Mouse (Mus musculus) midbrain, embryonic 14.5 days (tissue): ENCODE measurements around the gene Fam53a. TPM values are rescaled to one million over a fixed set of nuclear protein-coding genes. Genes with fewer than 3 reads are reported as not detected.

Experiments
- ATAC-seq: fragments of 200-750 bp; cut with Nextera tagmentation; 2 replicates; pipeline ENCODE4 v1.8.0; 2017; ENCODE audit warnings: moderate number of reproducible peaks, moderate library complexity; ENCODE audit not compliant: low FRiP score, low TSS enrichment
- DNase-seq: peaks from one replicate; pipeline ENCODE4 v3.0.0-alpha.2; 2015
- H3K27ac ChIP-seq: fragments of 300-500 bp; sonication (generic); replicated peaks from 2 replicates; pipeline ENCODE4 v1.5.1; 2014; ENCODE audit warnings: mild to moderate bottlenecking, low read depth, low read length, moderate library complexity
- H3K27me3 ChIP-seq: fragments of 300-500 bp; sonication (generic); 2 replicates; pipeline ENCODE4 v1.6.1; 2014; ENCODE audit warnings: low read length, control low read depth, mixed read lengths; ENCODE audit not compliant: control insufficient read depth, insufficient read depth
- H3K36me3 ChIP-seq: fragments of 300-500 bp; sonication (generic); 2 replicates; pipeline ENCODE4 v1.6.1; 2014; ENCODE audit warnings: low read length, control low read depth; ENCODE audit not compliant: control insufficient read depth, insufficient read depth
- H3K4me1 ChIP-seq: fragments of 300-500 bp; sonication (generic); 2 replicates; pipeline ENCODE4 v1.6.1; 2014; ENCODE audit warnings: mild to moderate bottlenecking, antibody characterized with exemption, low read length, control low read depth; ENCODE audit not compliant: control insufficient read depth, insufficient read depth
- H3K4me2 ChIP-seq: fragments of 300-500 bp; sonication (generic); 2 replicates; pipeline ENCODE4 v1.6.1; 2014; ENCODE audit warnings: mild to moderate bottlenecking, low read length, moderate library complexity
- H3K4me3 ChIP-seq: fragments of 300-500 bp; sonication (generic); replicated peaks from 2 replicates; pipeline ENCODE4 v1.5.1; 2014; ENCODE audit warnings: low read depth, low read length
- H3K9ac ChIP-seq: fragments of 300-500 bp; sonication (generic); replicated peaks from 2 replicates; pipeline ENCODE4 v1.6.1; 2014; ENCODE audit warnings: mild to moderate bottlenecking, low read length, moderate library complexity
- H3K9me3 ChIP-seq: fragments of 300-500 bp; sonication (generic); 2 replicates; pipeline ENCODE4 v1.6.1; 2016; ENCODE audit warnings: low read length, control low read depth, mixed read lengths; ENCODE audit not compliant: control insufficient read depth
- WGBS: fragments of 180-500 bp; shearing (Covaris S2); extraction: QIAGEN DNeasy Blood & Tissue Kit; methylation state at CpG from one replicate; pipeline ENCODE4 v1.1.7; 2014; 5-methylcytosine and 5-hydroxymethylcytosine counted together
- polyA plus RNA-seq: library from polyadenylated mRNA; unstranded; fragments of >200 nt; fragmentation: Nextera tagmentation; extraction: Ambion mirVana; gene quantifications from 2 replicates; pipeline ENCODE4 v1.2.1, GENCODE M21; 2014

Fam53a gene
- polyA plus RNA-seq, 1 experiment from 2014 or later = 35.4 TPM

GRCm38 (mm10) chr5:33657251-33657786 is 27.9 kb upstream of the Fam53a start:
- no peak for DNase-seq
- Histone ChIP-seq H3K9me3 (no peaks in the 10 kb centered on the region), H3K4me1 (peaks cover 19% of the 10 kb centered on the region), H3K27ac (peak overlapping the region; percentile 95), H3K4me2 (peak overlapping the region; percentile 94), H3K27me3 (no peaks in the 10 kb centered on the region), H3K9ac (peak overlapping the region; percentile 63), H3K36me3 (peaks cover 26% of the 10 kb centered on the region), H3K4me3 (peak overlapping the region; percentile 71)
- peak; percentile 44 for ATAC-seq
- WGBS = under 1% methylated on average over 32 of the region's 32 CpGs

DNA sequence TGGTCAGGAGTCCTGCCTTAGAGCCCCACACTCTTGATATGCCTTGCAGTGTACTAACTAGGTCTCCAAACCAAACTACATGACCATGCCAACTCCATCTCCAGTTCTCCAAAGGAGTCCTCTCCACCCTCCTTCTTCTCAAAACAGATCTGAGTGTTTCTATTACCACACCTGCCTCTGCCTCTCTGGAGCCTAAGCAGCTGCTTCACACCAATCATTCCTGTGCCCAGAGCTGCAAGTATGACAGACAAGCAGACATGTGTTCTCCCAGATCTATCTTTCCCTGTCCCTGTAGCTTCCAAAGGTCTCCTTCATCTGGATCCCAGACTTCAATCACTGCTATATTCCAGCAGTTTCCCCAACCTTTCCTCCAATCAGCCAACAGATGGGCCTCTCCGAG is 27.3 kb upstream of the Fam53a start:
- H3K9ac ChIP-seq = peak overlapping the region; percentile 63
- ATAC-seq = no peak
- peak overlapping the region; percentile 71 for H3K4me3 ChIP-seq
- H3K4me2 ChIP-seq = peak overlapping the region; percentile 94
- H3K9me3 ChIP-seq = no peaks in the 10 kb centered on the region
- H3K27me3 ChIP-seq = no peaks in the 10 kb centered on the region
- DNase-seq = no peak
- 50% methylated on average over 1 of the region's 1 CpGs for WGBS
- peaks cover 19% of the 10 kb centered on the region for H3K4me1 ChIP-seq
- peaks cover 25% of the 10 kb centered on the region for H3K36me3 ChIP-seq
- H3K27ac ChIP-seq = no peak overlapping the region

GRCm38 (mm10) chr5:33655251-33655840 is 25.9 kb upstream of the Fam53a start:
- 94% methylated on average over 10 of the region's 10 CpGs for WGBS
- H3K4me1 ChIP-seq = peaks cover 28% of the 10 kb centered on the region
- H3K4me2 ChIP-seq = no peak overlapping the region
- no peak for DNase-seq
- no peak for ATAC-seq
- H3K4me3 ChIP-seq = no peak overlapping the region
- no peaks in the 10 kb centered on the region for H3K27me3 ChIP-seq
- H3K36me3 ChIP-seq = peaks cover 19% of the 10 kb centered on the region
- no peak overlapping the region for H3K27ac ChIP-seq
- H3K9ac ChIP-seq = no peak overlapping the region
- no peaks in the 10 kb centered on the region for H3K9me3 ChIP-seq

DNA sequence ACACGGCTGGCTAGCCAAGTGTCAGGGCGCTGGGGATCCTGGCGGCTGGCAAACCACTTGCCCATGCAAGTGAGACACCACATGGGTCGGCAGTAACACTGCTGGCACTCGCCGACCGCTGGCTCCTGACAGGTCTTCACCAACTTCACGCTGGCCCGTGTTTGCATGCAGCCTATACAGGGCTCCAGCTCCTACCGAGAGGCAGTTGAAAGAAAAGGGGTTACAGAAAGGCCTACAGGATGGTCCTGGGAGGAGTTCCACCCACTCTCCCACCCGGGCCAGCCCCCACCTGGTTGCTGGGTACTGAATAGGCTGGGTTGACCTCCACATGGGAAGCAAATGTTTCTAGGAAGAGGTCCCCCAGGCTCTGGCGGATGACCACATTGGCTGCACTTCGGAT is 25.0 kb upstream of the Fam53a start:
- Histone ChIP-seq H3K9me3 (no peaks in the 10 kb centered on the region), H3K9ac (no peak overlapping the region), H3K4me3 (no peak overlapping the region), H3K4me2 (no peak overlapping the region), H3K36me3 (peaks cover 21% of the 10 kb centered on the region), H3K27me3 (no peaks in the 10 kb centered on the region), H3K27ac (no peak overlapping the region), H3K4me1 (peaks cover 30% of the 10 kb centered on the region)
- no peak for ATAC-seq
- 94% methylated on average over 13 of the region's 13 CpGs for WGBS
- no peak for DNase-seq

GRCm38 (mm10) chr5:33652783-33653173 is 23.3 kb upstream of the Fam53a start:
- WGBS = 3% methylated on average over 9 of the region's 9 CpGs
- ATAC-seq = peak; percentile 11; the same call in 1 of the 2 replicates

GRCm38 (mm10) chr5:33651921-33652782 is 22.7 kb upstream of the Fam53a start, which contains the start of gene Slbp:
Gene Slbp (minus strand): TSS chr5:33652574.
- Histone ChIP-seq H3K36me3 (peaks cover 33% of the 10 kb centered on the region), H3K4me1 (peaks cover 22% of the 10 kb centered on the region), H3K9me3 (no peaks in the 10 kb centered on the region), H3K4me2 (peak within 1 kb of the TSS; percentile 63), H3K27ac (peak within 1 kb of the TSS; percentile 98), H3K9ac (peak within 1 kb of the TSS; percentile 62), H3K4me3 (peak within 1 kb of the TSS; percentile 61), H3K27me3 (no peaks in the 10 kb centered on the region)
- ATAC-seq (peak; percentile 97), DNase-seq (peak; percentile 97)
- under 1% methylated on average over 82 of the region's 82 CpGs for WGBS

More at GRCm38 (mm10) chr5:33652783-33653173, 23.3 kb upstream of the Fam53a start:
- H3K4me1 ChIP-seq = peaks cover 23% of the 10 kb centered on the region
- DNase-seq = no peak
- H3K36me3 ChIP-seq = peaks cover 29% of the 10 kb centered on the region
- H3K9ac ChIP-seq = no peak overlapping the region
- H3K27me3 ChIP-seq = no peaks in the 10 kb centered on the region
- no peaks in the 10 kb centered on the region for H3K9me3 ChIP-seq
- H3K4me2 ChIP-seq = peak overlapping the region; percentile 63
- peak overlapping the region; percentile 98 for H3K27ac ChIP-seq
- peak overlapping the region; percentile 61 for H3K4me3 ChIP-seq

GRCm38 (mm10) chr5:33651541-33651920 is 22.1 kb upstream of the Fam53a start:
- 0% methylated on average over 11 of the region's 11 CpGs for WGBS
- H3K27me3 ChIP-seq = no peaks in the 10 kb centered on the region
- DNase-seq (no peak), ATAC-seq (no peak)
- H3K9ac ChIP-seq = peak overlapping the region; percentile 62
- peaks cover 39% of the 10 kb centered on the region for H3K36me3 ChIP-seq
- H3K4me3 ChIP-seq = peak overlapping the region; percentile 61
- peak overlapping the region; percentile 63 for H3K4me2 ChIP-seq
- peak overlapping the region; percentile 98 for H3K27ac ChIP-seq
- H3K9me3 ChIP-seq = no peaks in the 10 kb centered on the region
- peaks cover 16% of the 10 kb centered on the region for H3K4me1 ChIP-seq

DNA sequence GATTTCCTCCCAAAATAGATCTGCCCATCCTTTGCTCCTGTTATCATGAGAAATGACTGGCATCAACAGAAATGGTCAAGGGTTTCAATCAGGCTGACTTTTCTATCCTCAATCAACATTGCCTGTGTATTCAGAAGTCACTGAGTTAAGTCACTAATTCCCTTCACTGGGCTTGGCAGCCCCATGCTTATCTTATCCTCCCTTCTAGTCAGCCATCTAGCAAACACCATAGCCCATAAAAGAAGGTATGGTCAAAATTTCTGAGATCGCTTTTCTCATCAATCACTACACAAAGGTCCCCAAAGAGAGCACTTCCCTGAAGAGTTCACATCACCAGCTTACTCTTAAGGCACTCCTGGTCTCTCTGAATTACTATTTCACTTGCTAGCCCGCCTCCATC is 21.6 kb upstream of the Fam53a start:
- Histone ChIP-seq H3K9ac (peak overlapping the region; percentile 62), H3K27ac (peak overlapping the region; percentile 98; the same call in 1 of the 2 replicates), H3K4me3 (peak overlapping the region; percentile 61), H3K36me3 (peaks cover 42% of the 10 kb centered on the region), H3K4me1 (peaks cover 11% of the 10 kb centered on the region), H3K4me2 (peak overlapping the region; percentile 63), H3K9me3 (no peaks in the 10 kb centered on the region), H3K27me3 (no peaks in the 10 kb centered on the region)
- no peak for ATAC-seq
- 11% methylated on average over 2 of the region's 2 CpGs for WGBS
- no peak for DNase-seq
